Mouse (Mus musculus): Measurements from ENCODE around the gene Pnn.

Pnn gene

DNA sequence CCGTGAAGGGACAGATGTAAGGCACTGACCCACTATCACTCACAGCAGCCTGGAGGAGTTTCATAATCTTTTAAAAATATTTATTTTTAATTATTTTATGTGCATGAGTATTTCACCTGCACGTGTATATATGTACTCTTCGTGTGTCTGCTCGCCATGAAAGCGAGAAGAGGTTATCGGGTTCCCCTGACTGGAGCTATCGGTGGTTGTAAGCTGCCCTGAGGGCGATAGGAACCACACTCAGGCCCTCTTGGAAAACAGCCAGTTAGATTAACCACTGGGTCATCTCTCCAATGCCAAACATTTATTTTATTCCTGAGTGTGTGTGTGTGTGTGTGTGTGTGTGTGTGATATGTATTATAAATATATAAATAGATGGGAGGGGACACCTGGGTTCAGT, 1.8 kb upstream of the Pnn start:
- TF ChIP-seq GATA4 (IDR thresholded peaks at IDR 0.05; ENCODE audit: insufficient replicate concordance, low read length) = no peak

DNA sequence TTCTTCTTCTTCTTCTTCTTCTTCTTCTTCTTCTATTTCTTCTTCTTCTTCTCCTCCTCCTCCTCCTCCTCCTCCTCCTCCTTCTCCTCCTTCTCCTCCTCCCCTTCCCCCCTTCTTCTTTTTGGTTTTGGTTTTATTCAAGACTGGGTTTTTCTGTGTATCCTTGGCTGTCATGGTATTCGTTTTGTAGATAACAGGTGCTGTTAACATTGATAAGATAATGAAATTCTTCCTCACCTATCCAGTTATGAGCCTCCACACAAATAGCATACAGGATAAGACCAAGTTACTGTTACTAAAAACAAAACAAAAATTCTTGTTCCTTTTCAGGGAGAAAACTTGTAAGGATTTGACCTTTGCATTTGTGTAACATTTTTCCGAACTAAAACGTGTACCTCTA, 908 bp upstream of the Pnn start:
- TF ChIP-seq GATA4 (IDR thresholded peaks at IDR 0.05; ENCODE audit: insufficient replicate concordance, low read length) = no peak

DNA sequence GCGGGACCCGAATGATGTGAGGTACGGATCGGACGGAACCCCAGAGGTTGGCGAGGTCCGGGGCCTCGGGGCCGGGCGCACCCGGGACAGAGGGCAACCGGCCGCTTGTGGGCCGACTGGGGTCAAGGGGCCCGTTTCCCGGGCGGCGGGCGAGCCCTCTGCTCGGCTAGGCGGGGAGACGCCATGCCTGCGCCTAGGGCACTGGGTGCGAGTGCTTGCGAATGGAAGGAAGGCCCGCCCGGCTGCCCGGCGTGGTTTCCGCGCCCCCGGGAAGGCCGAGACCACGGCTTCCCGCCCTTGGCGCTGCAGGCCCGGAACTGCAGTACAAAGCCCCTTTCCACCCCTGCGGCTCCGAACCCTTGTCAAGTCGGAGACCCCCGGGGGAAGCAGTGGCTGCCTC, 411 bp downstream of the Pnn start:
- no peak for TF ChIP-seq GATA4 (IDR thresholded peaks at IDR 0.05; ENCODE audit: insufficient replicate concordance, low read length)

DNA sequence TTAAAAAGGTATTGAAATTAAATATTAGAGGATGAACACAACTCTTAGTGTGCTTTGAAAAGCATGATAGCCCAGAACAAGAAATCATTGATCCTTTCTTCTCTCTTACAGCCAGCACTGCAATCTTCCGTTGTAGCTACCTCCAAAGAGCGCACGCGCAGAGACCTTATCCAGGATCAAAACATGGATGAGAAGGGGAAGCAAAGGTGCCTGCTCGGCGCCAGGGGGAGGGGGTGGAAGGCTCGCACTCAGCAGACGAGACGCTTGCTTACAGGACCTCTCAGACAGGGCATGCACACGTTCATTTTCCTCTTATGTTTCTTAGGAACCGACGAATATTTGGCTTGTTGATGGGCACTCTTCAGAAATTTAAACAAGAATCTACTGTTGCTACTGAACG, 2.1 kb downstream of the Pnn start:
- no peak for TF ChIP-seq GATA4 (IDR thresholded peaks at IDR 0.05; ENCODE audit: insufficient replicate concordance, low read length)

DNA sequence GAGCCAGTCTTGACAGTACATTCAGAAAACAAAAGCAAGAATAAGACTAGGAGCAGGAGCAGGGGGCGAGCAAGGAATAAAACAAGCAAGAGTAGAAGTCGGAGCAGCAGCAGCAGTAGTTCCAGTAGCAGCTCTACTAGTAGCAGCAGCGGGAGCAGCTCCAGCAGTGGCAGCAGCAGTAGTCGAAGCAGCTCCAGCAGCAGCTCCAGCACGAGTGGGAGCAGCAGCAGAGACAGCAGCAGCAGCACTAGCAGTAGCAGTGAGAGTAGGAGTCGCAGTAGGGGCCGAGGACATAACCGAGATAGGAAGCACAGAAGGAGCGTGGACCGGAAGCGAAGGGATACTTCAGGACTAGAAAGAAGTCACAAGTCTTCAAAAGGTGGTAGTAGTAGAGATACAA, 5.6 kb downstream of the Pnn start:
- no peak for TF ChIP-seq GATA4 (IDR thresholded peaks at IDR 0.05; ENCODE audit: insufficient replicate concordance, low read length)

DNA sequence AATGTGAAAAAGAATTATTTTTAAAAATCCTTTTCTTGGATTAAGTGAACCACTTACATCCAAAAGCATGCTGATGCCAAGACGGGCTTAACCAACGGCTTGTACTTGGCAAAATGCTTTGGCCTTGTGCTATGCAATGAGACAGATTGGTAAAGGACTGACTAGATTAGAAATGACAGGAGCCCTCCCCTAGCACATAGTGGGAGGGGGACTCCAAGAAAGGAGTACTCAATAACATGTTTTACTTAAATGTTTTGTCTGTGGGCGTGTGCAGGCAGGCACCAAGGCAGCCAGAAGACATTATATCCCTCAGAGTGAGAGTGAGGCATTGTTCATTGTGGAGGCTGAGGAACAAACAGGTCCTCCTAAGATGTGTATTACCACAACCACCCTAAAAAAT, 7.4 kb downstream of the Pnn start:
- TF ChIP-seq GATA4 (IDR thresholded peaks at IDR 0.05; ENCODE audit: insufficient replicate concordance, low read length) = no peak

DNA sequence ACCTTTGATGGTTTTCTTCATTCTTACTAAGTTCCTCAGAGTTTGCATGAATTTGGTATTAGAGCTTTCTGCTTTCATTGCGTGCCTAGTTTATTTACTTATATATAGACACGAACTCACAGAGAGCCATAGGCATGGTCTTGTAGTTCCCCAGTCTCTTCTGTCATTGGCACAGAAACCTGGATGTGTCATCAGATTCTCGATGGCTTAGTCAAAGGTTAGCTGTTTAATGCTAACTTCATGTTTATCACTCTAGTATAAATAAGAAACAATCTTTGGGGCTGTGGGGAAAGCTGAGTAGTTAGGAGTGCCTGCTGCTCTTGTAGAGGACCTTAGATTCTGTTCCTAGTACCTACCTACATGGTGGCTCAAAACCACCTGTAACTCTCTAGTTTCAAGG, 10.3 kb downstream of the Pnn start:
- no peak for TF ChIP-seq GATA4 (IDR thresholded peaks at IDR 0.05; ENCODE audit: insufficient replicate concordance, low read length)

DNA sequence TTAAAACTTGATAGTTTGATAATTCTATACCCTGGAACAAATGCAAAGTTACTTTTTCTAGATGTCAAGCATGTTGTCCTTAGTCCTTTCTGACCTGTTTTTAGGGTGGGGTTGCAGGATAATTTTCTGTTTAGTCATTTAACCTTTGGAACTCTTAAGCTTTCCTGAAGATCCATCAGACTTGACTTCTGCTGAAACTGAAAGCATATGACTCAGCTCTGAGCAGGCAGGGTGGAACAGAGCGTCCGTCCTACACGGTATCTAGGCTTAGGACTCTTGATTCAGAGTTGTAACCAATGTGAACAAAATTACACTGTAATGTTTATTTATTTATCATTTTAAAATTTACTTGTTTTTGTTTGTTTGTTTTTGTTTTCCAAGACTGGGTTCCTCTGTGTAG, 11.2 kb downstream of the Pnn start:
- no peak for TF ChIP-seq GATA4 (IDR thresholded peaks at IDR 0.05; ENCODE audit: insufficient replicate concordance, low read length)

DNA sequence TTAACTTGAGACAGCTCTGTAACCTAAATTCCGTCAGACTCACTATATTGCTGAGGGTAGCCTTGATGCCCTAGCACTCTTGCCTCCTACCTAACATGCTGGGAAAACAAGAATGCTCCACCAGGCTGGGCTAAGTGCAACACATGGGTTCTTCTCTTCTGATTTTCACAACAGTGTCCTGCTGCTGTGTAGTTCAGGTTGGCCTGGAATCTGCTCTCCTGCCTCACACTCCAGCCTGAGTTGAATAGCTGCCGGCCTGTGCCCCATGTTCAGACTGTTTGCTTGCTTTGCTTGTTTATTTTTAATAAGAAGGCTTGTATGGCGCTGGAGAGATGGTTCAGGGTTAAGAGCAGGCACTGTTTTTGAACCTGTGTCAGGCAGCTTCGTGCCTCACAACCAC, 13.8 kb downstream of the Pnn start:
- TF ChIP-seq GATA4 (IDR thresholded peaks at IDR 0.05; ENCODE audit: insufficient replicate concordance, low read length) = no peak

DNA sequence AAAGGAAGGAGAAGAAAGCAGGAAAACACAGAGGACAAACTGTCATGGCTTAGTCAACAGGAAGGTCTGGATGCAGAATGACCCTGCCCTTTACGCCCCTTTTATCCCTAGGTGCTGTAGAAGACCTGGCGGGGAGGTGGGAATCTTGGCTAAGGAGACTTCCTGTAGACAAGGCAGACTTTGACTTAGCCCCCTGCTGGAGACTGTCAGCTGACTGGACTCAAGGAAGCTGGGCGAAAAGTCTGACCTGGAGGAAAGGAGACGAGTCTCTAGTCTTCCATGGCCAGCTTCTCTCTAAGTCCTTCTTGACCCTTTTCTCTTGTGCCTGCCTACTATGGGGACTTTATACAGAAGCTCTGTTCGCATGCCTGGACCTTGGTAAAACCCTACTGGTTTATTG, 17.8 kb downstream of the Pnn start:
- no peak for TF ChIP-seq GATA4 (IDR thresholded peaks at IDR 0.05; ENCODE audit: insufficient replicate concordance, low read length)

DNA sequence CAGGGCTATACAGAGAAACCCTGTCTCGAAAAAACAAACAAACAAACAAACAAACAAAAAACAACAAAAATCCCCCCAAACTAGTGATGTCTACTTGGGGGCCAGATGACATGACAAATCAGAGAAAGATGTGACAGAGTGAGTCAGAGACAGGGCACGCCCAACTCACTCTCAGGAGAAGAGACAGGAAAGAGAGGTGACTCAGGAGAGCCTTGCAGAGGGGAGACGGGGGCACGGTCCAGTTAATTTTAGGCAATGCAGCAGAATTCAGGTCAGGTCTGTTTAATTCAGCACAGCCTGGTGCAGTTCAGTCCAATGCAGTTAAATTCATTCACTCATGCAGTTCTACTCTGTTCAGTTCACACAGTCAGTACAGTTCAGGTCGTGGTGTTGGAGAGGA, 19.5 kb downstream of the Pnn start:
- no peak for TF ChIP-seq GATA4 (IDR thresholded peaks at IDR 0.05; ENCODE audit: insufficient replicate concordance, low read length)

DNA sequence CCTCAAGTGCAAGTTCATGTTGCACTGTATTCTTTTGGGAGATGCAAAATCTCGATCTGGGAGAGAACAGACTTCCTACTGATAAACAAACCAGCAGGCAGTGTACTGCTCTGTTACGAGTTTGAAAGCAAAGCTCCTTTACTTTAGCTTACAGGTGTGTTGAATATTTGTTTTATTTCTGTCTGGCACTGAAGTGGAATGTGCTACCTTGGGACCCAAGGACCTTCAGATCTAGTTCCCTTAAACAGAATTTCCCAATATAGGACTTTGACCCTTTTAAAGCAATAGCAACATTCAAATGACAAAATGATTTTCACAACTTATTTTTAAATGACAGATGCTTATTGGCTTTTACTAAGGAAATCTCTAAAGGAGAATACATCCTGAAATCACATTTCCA, 26.9 kb downstream of the Pnn start:
- no peak for TF ChIP-seq GATA4 (IDR thresholded peaks at IDR 0.05; ENCODE audit: insufficient replicate concordance, low read length)

DNA sequence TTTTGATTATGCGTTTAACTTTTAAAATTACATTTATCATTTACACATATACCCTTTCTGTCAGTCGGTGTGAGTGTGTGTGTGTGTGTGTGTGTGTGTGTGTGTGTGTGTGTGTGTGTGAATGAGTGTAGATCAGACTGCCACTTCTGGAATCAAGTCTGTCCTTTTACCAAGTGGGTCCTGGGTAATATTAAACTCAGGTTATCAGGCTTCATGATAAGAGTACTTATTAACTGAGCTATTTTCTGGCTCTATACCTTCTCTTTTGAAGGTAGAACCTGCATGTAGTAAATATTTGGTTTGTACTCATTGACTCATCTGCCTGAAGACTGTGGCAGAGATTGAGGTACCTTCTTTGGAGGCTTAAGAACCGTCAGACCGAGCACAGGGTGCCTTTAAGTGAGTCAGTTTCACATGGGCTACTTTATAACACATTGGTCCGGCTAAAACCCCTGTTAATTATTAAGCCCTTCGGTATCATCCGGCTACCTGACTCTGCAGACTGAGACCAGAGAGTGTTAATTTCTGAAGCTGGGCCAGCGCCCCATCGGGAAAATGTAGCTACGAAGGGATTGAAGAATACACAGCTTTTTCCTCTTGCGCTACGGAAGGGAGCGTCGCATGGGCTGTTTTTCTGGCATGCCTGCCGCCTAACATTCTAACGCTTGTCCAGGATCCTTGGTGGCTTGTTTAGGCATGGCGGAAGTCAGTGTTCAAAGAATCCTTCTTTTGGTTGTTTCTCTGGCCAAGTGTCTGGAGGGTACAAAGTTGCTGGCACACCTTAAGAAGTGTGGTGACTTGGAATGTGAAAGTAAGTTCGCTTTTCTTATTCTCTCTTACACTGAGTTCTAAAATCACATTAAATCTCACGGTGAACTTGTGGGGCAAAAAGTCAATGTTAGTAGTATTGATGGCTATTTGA, 28.7 kb downstream of the Pnn start, which contains the start of gene Mia2:
Mia2 (plus strand) TSS at position 696 of the 922 bp plus-strand sequence.
- no peak for TF ChIP-seq GATA4 (IDR thresholded peaks at IDR 0.05; ENCODE audit: insufficient replicate concordance, low read length)

DNA sequence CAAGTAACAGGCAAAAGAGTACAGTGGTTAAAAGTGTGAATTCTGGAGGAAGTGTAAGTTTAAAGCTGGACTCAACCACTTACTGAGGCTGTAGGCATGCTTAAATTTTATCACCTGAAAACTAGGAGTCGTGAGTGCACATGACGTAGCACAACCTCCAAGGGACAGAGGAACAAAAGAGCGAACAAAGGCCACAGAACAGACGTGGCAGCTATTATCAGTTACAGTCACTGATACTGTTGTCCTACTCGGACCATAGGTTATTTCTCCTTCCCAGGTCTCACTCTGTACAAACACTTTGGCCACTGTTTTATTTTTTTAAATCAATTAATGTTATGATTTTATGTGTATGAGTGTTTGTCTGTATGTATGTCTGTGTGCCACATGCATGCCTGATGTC, 38.1 kb downstream of the Pnn start:
- no peak for TF ChIP-seq GATA4 (IDR thresholded peaks at IDR 0.05; ENCODE audit: insufficient replicate concordance, low read length)

DNA sequence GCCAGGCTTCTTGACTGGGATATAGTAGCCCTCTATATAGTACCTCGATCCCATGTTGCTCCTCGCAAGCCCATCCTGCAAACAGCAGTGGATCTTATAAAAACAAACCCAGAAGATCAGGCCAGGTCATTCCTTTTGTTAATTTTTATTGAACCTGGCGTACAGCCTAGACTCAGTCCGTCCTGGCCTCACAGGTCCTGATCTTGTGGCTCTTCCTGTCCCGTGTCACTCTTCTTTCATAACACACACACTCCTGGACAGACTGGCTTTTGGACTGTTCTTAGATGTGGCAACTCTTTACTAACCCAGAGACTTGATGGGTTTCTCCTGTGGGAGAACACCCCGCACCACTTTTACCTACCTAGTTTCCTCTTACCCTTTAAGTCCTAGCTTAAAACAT, 39.2 kb downstream of the Pnn start:
- TF ChIP-seq GATA4 (IDR thresholded peaks at IDR 0.05; ENCODE audit: insufficient replicate concordance, low read length) = no peak

DNA sequence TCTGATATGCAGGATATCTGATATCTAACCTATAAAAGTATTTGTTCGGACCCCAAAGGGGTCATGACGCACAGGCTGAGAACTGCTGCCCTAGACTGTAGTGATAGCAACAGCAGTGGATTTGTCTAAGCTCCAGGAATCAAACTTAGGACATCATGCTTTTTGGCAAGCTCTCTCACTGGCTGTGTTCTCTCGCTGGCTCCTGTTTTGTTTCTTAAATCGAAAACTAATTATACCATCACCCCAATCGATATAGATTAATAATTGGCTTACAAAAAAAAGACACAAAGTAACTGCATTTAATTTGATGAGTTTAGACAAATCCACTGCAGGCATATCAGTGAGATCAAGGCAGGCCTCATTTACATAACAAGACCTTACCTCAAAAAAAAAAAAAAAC, 39.8 kb downstream of the Pnn start:
- peak; percentile 34; the same call in 1 of the 2 replicates for TF ChIP-seq GATA4 (IDR thresholded peaks at IDR 0.05; ENCODE audit: insufficient replicate concordance, low read length)

DNA sequence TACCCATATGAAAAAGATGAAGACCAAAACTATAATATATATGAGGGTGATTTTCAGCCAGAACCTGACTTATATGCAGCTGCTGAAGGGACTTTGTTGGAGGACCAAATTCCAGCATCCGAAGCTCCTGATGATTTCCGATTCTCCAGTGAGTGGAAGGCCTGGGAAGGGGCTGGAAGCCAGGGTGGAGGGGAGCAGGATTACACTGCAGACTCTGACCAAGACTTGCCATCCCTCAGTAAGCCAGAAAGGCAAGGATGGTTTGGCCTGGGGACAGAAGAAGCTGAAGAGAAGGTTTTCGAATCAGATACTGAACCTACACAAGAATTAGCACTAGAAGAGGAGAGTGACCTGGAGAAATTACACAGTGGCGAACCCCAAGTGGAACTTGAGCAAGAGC, 41.2 kb downstream of the Pnn start:
- no peak for TF ChIP-seq GATA4 (IDR thresholded peaks at IDR 0.05; ENCODE audit: insufficient replicate concordance, low read length)

Measured in liver, adult (tissue).